Mouse (Mus musculus): ENCODE measurements around the gene Myt1l.

GRCm38 (mm10) chr12:29951043-29951442 is 422.9 kb downstream of the Myt1l start:
- no peak for TF ChIP-seq CTCF (IDR thresholded peaks at IDR 0.05; ENCODE audit: low read depth)
- TF ChIP-seq EP300 (IDR thresholded peaks at IDR 0.05; ENCODE audit: low read depth) = no peak

Measured in heart, postnatal 0 days (tissue).